Mouse (Mus musculus) kidney, adult 2 months (tissue): Measurements from ENCODE around the gene Aggf1.
"Not testable (repeated sequence)": the region's sequence is repeated elsewhere in the genome, so short reads cannot be mapped to it uniquely, and the experiment has no call there.

Experiments used
- CTCF ChIP-seq: fragments of 200-500 bp; conservative IDR thresholded peaks from 2 replicates; pipeline ENCODE4 v1.5.1; 2011; ENCODE audit warnings: low read depth, mild to moderate bottlenecking, control low read depth, low read length, moderate library complexity, mixed read lengths; ENCODE audit not compliant: insufficient read depth, insufficient read length
- POLR2A ChIP-seq: fragments of 200-500 bp; IDR thresholded peaks from one replicate; pipeline ENCODE4 v1.6.1; 2011; ENCODE audit warnings: low read depth, low read length, control low read depth

GRCm38 (mm10) chr13:95376689-95377289 is 1.6 kb upstream of the Aggf1 start:
- not testable (repeated sequence) for TF ChIP-seq CTCF, POLR2A
